Mouse (Mus musculus): ENCODE data around the gene Igdcc3. TPM values are rescaled to one million over a fixed set of nuclear protein-coding genes. Genes with fewer than 3 reads are reported as not detected.
"Not testable (repeated sequence)": the region's sequence is repeated elsewhere in the genome, so short reads cannot be mapped to it uniquely, and the experiment has no call there.

Igdcc3 gene
- polyA plus RNA-seq, 1 experiment from 2014 or later, result 4.8 TPM

DNA sequence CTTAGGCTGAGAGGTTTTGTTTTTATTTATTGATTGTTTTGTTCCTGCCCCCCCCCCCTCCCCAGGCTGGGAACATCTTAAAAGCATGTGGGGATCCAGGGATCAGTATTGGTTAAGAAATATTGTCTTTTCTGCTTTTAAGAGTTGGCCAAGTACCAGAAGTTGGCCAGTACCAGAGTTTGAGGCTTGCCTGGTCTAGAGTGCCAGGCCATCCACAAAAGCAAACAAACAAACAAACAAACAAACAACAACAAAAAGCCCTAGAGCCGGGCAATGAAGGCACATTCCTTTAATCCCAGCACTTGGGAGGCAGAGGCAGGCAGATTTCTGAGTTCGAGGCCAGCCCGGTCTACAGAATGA is 60.0 kb downstream of the Igdcc3 start:
- H3K4me3 ChIP-seq (ENCODE audit: low read depth, low read length), result no peak overlapping the region
- DNase-seq (ENCODE audit: low spot score) (no peak), ATAC-seq (replicated peaks; ENCODE audit: low FRiP score) (no peak)
- H3K9me3 ChIP-seq (ENCODE audit: control insufficient read depth, low read length), result no peaks in the 10 kb centered on the region
- 36% methylated on average over 3 of the region's 3 CpGs for WGBS
- H3K4me2 ChIP-seq, result no peak overlapping the region
- no peaks in the 10 kb centered on the region for H3K36me3 ChIP-seq (ENCODE audit: control insufficient read depth, insufficient read depth, low read length)
- no peaks in the 10 kb centered on the region for H3K27me3 ChIP-seq (replicated peaks; ENCODE audit: control insufficient read depth, insufficient read depth, low read length)
- peaks cover 12% of the 10 kb centered on the region for H3K4me1 ChIP-seq (replicated peaks; ENCODE audit: control insufficient read depth, insufficient read depth, low read length)
- peak overlapping the region; percentile 46; the same call in 1 of the 2 replicates for H3K27ac ChIP-seq (ENCODE audit: low read depth, low read length)
- H3K9ac ChIP-seq (ENCODE audit: low read depth, low read length), result no peak overlapping the region

DNA sequence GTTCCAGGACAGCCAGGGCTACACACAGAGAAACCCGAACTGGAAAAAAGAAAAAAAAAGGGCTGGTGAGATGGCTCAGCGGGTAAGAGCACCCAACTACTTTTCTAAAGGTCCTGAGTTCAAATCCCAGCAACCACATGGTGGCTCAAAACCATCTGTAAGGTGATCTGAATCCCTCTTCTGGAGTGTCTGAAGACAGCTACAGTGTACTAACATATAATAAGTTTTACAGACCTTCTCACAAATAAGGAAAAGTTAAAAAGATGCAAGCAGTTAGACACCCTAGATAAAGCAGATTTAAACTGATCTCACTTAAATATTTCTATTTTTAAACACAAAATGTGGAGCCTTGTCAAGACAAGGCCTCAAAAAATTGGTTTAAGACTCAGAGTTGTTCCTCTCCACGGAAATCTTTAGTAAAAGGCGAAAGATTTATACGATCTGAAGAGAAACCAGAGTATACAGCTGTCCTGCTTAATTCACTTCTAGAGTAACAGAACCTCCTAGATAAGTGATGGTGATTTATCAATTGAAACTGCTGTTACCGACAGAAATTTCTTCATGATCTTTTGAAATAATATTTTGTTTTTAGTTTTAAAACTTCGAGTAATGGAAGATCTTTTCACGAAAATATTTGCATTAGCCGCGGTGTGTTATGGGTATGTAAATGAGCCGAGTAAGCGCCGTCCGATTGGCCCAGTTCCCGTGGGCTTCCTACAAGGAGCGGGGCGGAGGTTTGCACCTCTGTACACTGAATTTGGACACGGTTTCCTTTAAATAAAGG is 60.6 kb downstream of the Igdcc3 start:
- ATAC-seq (replicated peaks; ENCODE audit: low FRiP score), result peak; percentile 85
- peak overlapping the region; percentile 79 for H3K4me2 ChIP-seq
- no peaks in the 10 kb centered on the region for H3K27me3 ChIP-seq (replicated peaks; ENCODE audit: control insufficient read depth, insufficient read depth, low read length)
- peak overlapping the region; percentile 83 for H3K27ac ChIP-seq (ENCODE audit: low read depth, low read length)
- H3K4me3 ChIP-seq (ENCODE audit: low read depth, low read length), result peak overlapping the region; percentile 50
- under 1% methylated on average over 18 of the region's 18 CpGs for WGBS
- H3K36me3 ChIP-seq (ENCODE audit: control insufficient read depth, insufficient read depth, low read length), result no peaks in the 10 kb centered on the region
- DNase-seq (ENCODE audit: low spot score), result peak; percentile 72
- H3K9ac ChIP-seq (ENCODE audit: low read depth, low read length), result peak overlapping the region; percentile 72
- no peaks in the 10 kb centered on the region for H3K9me3 ChIP-seq (ENCODE audit: control insufficient read depth, low read length)
- H3K4me1 ChIP-seq (replicated peaks; ENCODE audit: control insufficient read depth, insufficient read depth, low read length), result peaks cover 10% of the 10 kb centered on the region

DNA sequence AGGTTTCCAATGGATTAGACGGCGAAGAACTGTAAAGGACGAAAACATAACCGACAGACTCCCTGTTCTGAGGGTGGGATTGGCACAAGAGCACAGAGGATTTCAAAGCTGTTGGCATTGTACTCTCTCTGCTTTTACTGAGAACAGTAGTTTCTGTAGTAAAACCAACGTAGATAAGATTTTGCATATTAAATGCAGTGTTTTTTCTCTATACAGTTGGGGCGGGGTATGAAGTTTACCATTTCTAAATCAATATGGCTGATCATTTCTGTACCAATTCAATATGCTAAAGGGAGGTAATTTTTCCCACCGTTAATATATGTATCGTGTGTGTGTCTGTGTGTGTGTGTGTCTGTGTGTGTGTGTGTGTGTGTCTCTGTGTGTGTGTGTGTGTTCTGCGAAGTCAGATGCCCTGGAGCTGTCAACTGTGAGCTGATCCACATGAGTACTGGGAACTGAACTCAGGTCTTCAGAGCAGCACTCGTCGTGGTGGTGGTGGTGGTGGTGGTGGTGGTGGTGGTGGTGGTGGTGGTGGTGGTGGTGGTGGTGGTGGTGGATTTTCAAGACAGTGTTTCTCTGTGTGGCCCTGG is 61.3 kb downstream of the Igdcc3 start:
- WGBS, result 21% methylated on average over 11 of the region's 11 CpGs
- Histone ChIP-seq H3K4me3 (ENCODE audit: low read depth, low read length) (peak overlapping the region; percentile 50), H3K27ac (ENCODE audit: low read depth, low read length) (peak overlapping the region; percentile 83), H3K4me2 (peak overlapping the region; percentile 79), H3K36me3 (ENCODE audit: control insufficient read depth, insufficient read depth, low read length) (no peaks in the 10 kb centered on the region), H3K9me3 (ENCODE audit: control insufficient read depth, low read length) (no peaks in the 10 kb centered on the region), H3K4me1 (replicated peaks; ENCODE audit: control insufficient read depth, insufficient read depth, low read length) (peaks cover 10% of the 10 kb centered on the region), H3K9ac (ENCODE audit: low read depth, low read length) (peak overlapping the region; percentile 72), H3K27me3 (replicated peaks; ENCODE audit: control insufficient read depth, insufficient read depth, low read length) (no peaks in the 10 kb centered on the region)
- ATAC-seq (replicated peaks; ENCODE audit: low FRiP score) (0 out of 2 replicates have a peak, but pooled peaks have one; percentile 2), DNase-seq (ENCODE audit: low spot score) (no peak)

DNA sequence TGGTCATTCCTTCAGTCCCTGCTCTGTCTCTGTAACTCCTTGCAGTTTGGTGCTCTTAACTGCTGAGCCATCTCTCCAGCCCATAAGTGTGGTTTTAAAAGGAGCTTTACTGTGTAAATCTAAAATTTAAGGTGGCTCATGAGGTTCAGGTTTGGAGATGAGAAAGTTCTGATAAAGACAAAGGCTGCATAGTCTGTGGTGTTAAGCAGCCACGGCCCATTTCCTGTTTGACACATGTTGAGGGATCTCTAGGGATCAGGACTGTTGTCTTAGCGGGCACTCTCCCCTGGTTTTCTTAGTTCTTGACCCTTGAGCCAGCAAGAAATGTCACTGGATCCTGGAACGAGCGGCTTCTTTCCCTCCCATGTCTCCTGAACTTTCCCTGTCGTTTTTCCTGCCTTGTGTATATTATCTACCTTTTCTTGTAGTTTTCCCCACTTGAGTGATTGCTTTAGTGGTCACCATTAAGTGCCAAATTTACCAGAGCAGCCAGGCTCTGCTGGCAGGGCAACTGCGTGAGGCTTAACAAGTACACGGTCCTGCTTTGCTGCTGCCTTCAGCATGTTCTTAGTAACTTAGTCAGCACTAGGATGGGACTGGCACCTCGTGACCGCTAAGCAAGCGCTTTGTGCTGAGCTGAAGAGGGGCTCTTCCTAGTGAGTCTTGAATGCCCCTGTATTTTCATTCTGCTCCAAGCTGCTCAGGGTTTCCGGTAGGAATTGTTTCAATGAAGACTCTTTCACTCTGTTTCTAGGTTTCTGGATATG is 64.2 kb downstream of the Igdcc3 start:
- 62% methylated on average over 11 of the region's 11 CpGs for WGBS
- DNase-seq (ENCODE audit: low spot score) (no peak), ATAC-seq (replicated peaks; ENCODE audit: low FRiP score) (no peak)
- Histone ChIP-seq H3K9me3 (ENCODE audit: control insufficient read depth, low read length) (no peaks in the 10 kb centered on the region), H3K4me3 (ENCODE audit: low read depth, low read length) (no peak overlapping the region), H3K27me3 (replicated peaks; ENCODE audit: control insufficient read depth, insufficient read depth, low read length) (no peaks in the 10 kb centered on the region), H3K4me1 (replicated peaks; ENCODE audit: control insufficient read depth, insufficient read depth, low read length) (no peaks in the 10 kb centered on the region), H3K9ac (ENCODE audit: low read depth, low read length) (no peak overlapping the region), H3K4me2 (no peak overlapping the region), H3K27ac (ENCODE audit: low read depth, low read length) (no peak overlapping the region), H3K36me3 (ENCODE audit: control insufficient read depth, insufficient read depth, low read length) (no peaks in the 10 kb centered on the region)

DNA sequence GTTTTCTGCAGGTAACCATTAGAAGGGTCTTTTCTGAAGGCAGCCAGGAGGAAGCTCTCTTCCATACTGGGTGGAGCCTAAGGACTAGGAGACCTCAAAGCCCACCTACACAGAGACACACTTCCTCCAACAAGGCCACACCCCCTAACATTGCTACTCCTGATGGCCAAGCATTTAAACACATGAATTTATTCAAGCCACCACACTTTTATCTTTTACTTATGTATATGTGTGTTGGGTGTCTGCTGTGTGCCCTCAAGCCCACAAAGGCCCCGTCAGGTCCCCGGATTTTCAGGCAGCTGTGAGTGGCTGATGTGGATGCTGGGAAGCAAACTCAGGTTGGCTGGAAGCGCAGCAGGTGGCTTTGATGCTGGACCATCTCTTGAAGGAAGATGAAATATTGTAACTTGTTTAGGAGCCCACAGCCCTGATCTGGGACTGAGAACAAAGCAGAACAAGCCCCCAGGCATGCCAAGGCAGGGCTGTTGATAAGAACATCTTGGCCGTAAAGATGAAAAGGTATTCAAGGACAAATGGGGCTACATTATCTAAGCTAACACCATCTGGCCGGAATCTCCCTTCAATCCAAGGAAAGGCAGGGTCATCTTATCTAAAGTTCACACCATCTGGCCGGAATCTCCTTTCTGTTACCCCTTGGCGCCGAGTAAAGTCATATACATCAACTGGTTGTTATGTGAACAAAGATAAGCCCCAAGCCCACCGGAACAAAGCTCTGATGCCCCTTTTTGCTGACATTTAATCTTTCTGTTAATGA is 66.2 kb downstream of the Igdcc3 start:
- H3K27ac ChIP-seq (ENCODE audit: low read depth, low read length); ATAC-seq (replicated peaks; ENCODE audit: low FRiP score); H3K9me3 ChIP-seq (ENCODE audit: control insufficient read depth, low read length); DNase-seq (ENCODE audit: low spot score); H3K4me3 ChIP-seq (ENCODE audit: low read depth, low read length); H3K4me1 ChIP-seq (replicated peaks; ENCODE audit: control insufficient read depth, insufficient read depth, low read length); H3K36me3 ChIP-seq (ENCODE audit: control insufficient read depth, insufficient read depth, low read length); H3K9ac ChIP-seq (ENCODE audit: low read depth, low read length); H3K27me3 ChIP-seq (replicated peaks; ENCODE audit: control insufficient read depth, insufficient read depth, low read length); H3K4me2 ChIP-seq: not testable (repeated sequence)
- WGBS, result 79% methylated on average over 9 of the region's 9 CpGs

DNA sequence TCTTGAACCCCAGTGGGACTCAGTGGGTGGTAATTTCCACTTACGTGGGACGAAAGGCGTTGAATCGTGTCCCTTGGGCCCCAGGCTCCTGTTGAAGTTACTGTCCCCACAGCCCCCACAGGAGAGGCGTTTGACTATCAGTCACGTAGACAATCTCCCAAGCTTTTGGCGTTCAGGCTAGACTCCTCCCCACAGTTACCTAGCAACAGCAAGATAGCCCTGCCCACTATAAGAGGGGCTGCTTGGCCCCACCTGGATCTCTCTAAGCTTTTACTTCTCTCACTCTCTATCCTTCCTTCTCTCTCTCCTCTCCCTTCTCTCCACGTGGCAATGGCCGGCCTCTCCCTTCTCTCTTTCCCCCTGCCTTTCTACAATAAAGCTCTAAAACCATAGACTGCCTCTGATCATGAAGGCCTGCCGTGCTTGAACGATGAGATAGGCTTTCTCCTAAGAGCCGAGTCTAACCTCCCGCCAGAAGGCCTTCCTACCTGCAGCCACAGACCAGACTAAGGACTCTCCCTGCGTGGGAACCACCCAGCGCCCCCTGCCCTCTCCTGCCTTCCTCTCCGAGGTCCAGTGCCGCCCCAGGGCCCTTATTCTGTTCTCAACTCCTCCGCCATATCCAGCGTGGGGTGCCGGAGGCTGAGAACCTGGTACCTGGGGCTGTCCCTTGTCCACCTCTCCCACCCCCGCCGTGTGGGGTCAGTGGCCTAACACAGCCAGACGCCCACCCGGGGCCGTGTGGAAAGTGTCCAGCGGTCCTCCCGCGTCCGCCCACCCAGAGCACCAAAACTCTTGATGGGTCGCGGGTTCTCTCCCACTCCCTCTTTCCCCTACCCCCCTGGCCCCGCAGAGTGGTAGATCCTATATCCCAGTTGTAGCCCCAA is 67.5 kb downstream of the Igdcc3 start:
- ATAC-seq (replicated peaks; ENCODE audit: low FRiP score) (no peak), DNase-seq (ENCODE audit: low spot score) (no peak)
- Histone ChIP-seq H3K27me3 (replicated peaks; ENCODE audit: control insufficient read depth, insufficient read depth, low read length) (no peaks in the 10 kb centered on the region), H3K36me3 (ENCODE audit: control insufficient read depth, insufficient read depth, low read length) (no peaks in the 10 kb centered on the region), H3K4me1 (replicated peaks; ENCODE audit: control insufficient read depth, insufficient read depth, low read length) (no peaks in the 10 kb centered on the region), H3K9me3 (ENCODE audit: control insufficient read depth, low read length) (no peaks in the 10 kb centered on the region), H3K9ac (ENCODE audit: low read depth, low read length) (no peak overlapping the region), H3K4me2 (no peak overlapping the region), H3K4me3 (ENCODE audit: low read depth, low read length) (no peak overlapping the region), H3K27ac (ENCODE audit: low read depth, low read length) (no peak overlapping the region)
- WGBS, result 84% methylated on average over 32 of the region's 32 CpGs

DNA sequence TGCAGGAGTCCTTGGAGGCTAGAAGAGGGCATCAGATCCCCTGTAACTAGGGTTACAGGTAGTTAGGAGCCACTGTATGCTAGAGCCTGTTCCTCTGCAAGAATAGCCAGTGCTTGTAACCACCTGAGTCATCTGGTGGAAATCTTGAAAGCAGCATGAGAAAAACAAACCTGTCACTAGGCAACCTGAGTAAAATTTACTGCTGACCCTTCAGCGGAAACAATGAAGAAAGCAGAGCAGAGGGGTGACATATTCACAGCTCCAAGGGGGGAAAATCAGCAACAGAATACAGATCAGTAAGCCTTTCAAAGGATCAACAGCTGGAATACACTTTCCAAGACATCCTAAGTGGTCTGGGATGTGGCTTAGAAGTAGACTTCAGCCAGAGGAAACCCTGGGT is 70.6 kb downstream of the Igdcc3 start:
- Histone ChIP-seq H3K27me3 (replicated peaks; ENCODE audit: control insufficient read depth, insufficient read depth, low read length) (no peaks in the 10 kb centered on the region), H3K9me3 (ENCODE audit: control insufficient read depth, low read length) (no peaks in the 10 kb centered on the region), H3K27ac (ENCODE audit: low read depth, low read length) (no peak overlapping the region), H3K9ac (ENCODE audit: low read depth, low read length) (no peak overlapping the region), H3K4me1 (replicated peaks; ENCODE audit: control insufficient read depth, insufficient read depth, low read length) (peaks cover 13% of the 10 kb centered on the region), H3K36me3 (ENCODE audit: control insufficient read depth, insufficient read depth, low read length) (no peaks in the 10 kb centered on the region), H3K4me3 (ENCODE audit: low read depth, low read length) (no peak overlapping the region), H3K4me2 (no peak overlapping the region)
- ATAC-seq (replicated peaks; ENCODE audit: low FRiP score) (no peak), DNase-seq (ENCODE audit: low spot score) (no peak)
- 57% methylated on average over 1 of the region's 1 CpGs for WGBS

DNA sequence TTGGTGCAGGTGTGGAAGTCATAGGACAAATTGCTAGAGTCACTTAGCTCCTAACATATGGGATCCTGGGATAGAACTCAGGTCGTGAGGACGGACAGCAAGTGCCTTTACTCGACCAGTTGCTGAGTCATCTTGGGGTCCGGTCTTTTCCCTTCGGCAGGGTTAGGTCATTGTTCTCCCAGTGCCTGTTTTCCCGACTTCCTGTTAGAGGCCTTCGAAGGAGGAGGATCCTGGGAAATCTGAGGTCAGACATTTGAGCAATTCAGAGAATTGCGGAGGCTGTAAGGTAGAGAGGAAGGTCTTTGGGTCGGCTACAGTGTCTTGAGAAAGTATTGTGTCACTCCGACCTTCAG is 73.4 kb downstream of the Igdcc3 start:
- ATAC-seq (replicated peaks; ENCODE audit: low FRiP score) (no peak), DNase-seq (ENCODE audit: low spot score) (peak; percentile 53)
- Histone ChIP-seq H3K27me3 (replicated peaks; ENCODE audit: control insufficient read depth, insufficient read depth, low read length) (no peaks in the 10 kb centered on the region), H3K27ac (ENCODE audit: low read depth, low read length) (peak overlapping the region; percentile 99), H3K4me3 (ENCODE audit: low read depth, low read length) (peak overlapping the region; percentile 72), H3K36me3 (ENCODE audit: control insufficient read depth, insufficient read depth, low read length) (no peaks in the 10 kb centered on the region), H3K4me2 (peak overlapping the region; percentile 99), H3K9ac (ENCODE audit: low read depth, low read length) (peak overlapping the region; percentile 92), H3K4me1 (replicated peaks; ENCODE audit: control insufficient read depth, insufficient read depth, low read length) (peaks cover 34% of the 10 kb centered on the region), H3K9me3 (ENCODE audit: control insufficient read depth, low read length) (no peaks in the 10 kb centered on the region)
- WGBS, result 17% methylated on average over 10 of the region's 10 CpGs
